Mouse (Mus musculus) embryo, embryonic 10.5 days (tissue): ENCODE data around the gene Coq10a.

Experiments used
- DNase-seq: peaks from one replicate; pipeline ENCODE4 v3.0.0-alpha.2; 2015; ENCODE audit warnings: low spot score

The Coq10a gene

GRCm38 (mm10) chr10:128385902-128386301, 17.1 kb upstream of the Coq10a start:
- DNase-seq, result no peak

- DNase-seq, result no peak
These were observed 13.7 kb upstream of the Coq10a start for GRCm38 (mm10) chr10:128382482-128382881.

GRCm38 (mm10) chr10:128380565-128380964, 11.8 kb upstream of the Coq10a start:
- no peak for DNase-seq

GRCm38 (mm10) chr10:128379260-128379659, 10.5 kb upstream of the Coq10a start:
- DNase-seq, result no peak

DNA sequence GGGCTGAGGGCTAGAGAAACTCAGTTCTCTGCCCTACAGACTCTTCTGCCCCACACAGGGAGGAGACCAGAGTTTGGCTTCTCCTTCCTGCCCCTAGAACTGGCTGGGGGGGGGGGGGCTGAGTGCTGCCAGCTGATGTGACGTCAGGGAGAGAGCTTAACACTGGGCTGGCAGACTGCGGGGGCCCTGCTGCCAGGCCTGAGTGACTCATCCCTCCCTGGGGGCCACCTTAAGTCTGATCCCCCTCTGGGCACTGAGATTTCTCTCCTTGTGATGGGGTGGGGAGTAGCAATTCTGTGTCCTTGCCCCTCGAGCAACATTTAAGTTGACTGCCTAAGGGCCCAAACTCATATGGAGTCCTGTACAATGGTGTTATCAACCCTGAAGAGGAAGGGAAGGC, 9.7 kb upstream of the Coq10a start:
- DNase-seq, result no peak

- DNase-seq, result no peak
These were observed 9.2 kb upstream of the Coq10a start for GRCm38 (mm10) chr10:128377940-128378448.

GRCm38 (mm10) chr10:128377222-128377939, 8.6 kb upstream of the Coq10a start:
- DNase-seq, result peak; percentile 83

GRCm38 (mm10) chr10:128376455-128377211, 7.8 kb upstream of the Coq10a start, which contains the start of gene Ankrd52:
Gene Ankrd52, plus strand, starts transcription at chr10:128377115.
- peak; percentile 85 for DNase-seq

- DNase-seq, result no peak
These were observed 7.3 kb upstream of the Coq10a start for GRCm38 (mm10) chr10:128376099-128376454.

DNA sequence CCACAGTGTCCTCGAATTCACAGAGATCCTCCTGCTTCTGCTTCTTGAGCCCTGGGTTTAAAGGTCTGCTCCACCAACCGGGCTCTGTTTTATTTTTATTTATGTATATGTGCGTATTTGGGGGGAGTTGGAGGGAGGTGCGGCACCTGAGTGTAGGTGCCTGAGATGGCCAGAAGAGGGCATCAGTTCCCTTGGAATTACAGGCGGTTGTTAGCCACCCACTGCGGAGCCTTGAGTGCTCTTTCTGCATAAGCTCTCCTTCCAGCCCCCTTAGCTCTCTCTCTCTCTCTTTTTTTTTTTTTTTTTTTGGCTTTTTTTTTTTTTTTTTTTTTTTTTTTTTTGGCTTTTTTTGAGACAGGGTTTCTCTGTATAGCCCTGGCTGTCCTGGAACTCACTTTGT, 5.6 kb upstream of the Coq10a start:
- no peak for DNase-seq

DNA sequence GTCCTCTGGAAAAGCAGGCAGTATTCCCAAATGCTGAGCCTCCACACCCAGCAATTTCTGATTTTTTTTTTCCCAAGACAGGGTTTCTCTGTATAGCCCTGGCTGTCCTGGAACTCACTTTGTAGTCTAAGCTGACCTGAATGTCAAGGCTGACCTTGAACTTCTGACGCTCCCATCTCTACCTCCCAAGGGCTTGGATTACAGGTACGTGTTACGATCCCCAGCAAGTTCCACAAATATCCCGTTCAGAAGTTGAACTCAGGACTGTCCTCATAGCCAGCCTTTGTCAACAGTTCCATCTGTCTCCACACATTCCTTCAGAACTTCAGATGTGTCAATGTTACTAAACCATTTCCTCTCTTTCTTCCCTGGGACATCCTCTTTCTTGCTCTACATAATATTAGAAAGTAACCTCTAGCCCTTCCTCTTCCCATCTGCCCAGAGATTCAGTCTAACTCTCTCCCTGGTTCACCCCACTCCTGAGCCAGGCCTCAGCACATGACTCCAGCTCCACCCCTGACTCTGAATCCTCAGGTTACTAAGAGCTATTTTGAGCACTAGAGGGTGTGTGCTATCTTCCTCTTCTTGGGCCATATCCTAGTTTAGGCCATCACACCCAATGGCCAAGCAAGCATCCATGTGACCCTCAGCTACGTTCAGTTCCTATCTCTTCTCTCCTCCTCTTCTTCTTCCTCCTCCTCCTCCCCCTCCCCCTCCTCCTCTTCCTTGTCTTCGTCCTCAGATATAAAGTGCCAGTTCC, 4.4 kb upstream of the Coq10a start:
- no peak for DNase-seq

DNA sequence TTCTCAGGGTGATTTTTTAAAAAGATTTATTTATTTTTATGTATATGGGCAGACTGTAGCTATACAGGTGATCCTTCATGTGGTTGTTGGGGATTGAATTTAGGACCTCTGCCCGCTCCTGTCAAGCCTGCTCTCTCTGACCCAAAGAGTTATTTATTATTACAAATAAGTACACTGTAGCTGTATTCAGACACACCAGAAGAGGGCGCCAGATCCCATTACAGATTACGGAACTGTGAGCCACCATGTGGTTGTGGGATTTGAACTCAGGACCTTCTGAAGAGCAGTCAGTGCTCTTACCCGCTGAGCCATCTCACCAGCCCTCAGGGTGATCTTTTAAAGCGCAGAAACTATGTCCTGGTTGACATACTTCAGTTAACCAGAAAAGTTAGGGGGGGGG, 3.3 kb upstream of the Coq10a start:
- DNase-seq, result no peak

DNA sequence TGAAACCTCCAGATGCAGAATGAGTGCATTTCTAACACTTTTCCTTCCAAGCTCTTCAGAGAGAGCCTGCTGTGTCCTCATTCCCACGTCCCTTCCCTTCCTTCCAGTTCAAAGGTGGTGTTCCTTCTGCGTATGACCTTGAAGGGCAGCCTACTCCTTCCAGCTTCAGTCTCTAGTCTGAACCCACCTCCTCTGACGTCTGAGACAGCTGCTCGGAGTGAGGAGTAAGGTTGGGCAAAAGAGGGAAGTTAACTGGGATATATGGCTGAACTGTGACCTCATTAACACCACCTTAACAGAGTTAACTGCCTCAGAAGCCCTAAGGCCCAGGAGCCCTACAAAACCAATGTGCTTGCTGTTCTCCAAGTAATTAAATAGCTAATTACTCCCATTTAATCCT, 1.8 kb upstream of the Coq10a start:
- DNase-seq, result no peak

- DNase-seq, result no peak
These were observed 1.2 kb upstream of the Coq10a start for GRCm38 (mm10) chr10:128370021-128370420.

GRCm38 (mm10) chr10:128369599-128369998, 802 bp upstream of the Coq10a start:
- DNase-seq, result no peak

DNA sequence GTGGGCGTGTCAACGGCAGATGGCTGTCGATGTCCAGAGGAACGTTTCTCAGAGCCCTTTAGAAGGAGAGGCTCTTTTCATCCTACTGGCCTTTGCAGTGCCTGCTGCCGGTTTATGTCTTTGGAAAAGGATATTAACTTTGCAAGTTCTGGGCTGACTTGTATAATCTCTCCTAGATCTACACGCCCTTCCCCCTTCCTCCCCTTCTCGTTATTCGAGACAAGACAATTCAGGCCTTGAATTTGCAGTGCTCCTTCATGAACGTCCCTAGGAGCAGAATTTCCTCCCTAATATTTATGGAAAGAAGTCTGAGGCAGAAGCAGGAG, 384 bp upstream of the Coq10a start:
- no peak for DNase-seq

- no peak for DNase-seq
These were observed 847 bp downstream of the Coq10a start for GRCm38 (mm10) chr10:128367899-128368401.

GRCm38 (mm10) chr10:128362568-128362967, 6.2 kb downstream of the Coq10a start:
- peak; percentile 84 for DNase-seq

DNA sequence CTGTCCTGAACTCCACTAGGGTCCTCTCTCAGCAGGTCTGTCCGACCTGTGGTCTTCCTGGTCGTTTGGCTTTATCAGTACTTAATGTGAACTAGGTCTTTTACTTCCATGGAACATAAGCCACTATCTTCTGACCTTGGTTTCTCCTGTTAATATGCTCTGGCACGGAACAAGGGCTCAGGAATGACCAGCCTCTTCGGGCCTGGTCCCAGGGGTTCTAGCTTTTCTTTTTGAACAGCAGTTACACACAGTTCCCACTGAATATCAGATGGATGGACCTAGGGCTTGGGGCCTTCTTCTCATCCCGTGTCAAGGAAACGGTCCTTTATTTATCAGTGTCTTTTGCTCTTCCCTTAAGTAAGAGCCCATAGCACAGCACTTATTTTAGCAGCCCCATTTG, 7.0 kb downstream of the Coq10a start:
- no peak for DNase-seq

DNA sequence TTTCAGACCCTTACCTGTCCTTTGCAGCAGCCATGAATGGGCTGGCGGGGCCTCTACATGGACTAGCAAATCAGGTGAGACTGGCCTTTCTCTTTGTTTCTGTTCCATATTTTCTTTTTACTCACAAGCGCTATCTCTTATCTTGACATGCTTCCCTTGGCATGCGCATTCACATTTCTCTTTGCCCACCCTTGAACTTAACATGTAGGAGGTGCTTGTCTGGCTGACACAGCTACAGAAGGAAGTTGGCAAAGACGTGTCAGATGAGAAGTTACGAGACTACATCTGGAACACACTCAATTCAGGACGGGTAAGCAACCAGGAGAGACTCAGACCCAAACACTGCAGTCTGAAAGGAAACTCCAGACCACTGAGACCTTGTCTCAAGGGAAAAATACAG, 9.6 kb downstream of the Coq10a start:
- DNase-seq, result no peak

GRCm38 (mm10) chr10:128358796-128359195, 10.0 kb downstream of the Coq10a start:
- peak; percentile 79 for DNase-seq

GRCm38 (mm10) chr10:128347541-128347940, 21.3 kb downstream of the Coq10a start:
- no peak for DNase-seq
